Mouse (Mus musculus) gastrocnemius, postnatal 4 days (tissue): ENCODE data around the gene Kansl2. TPM values are rescaled to one million over a fixed set of nuclear protein-coding genes. Genes with fewer than 3 reads are reported as not detected.

Experiments
- DNase-seq, 2 experiments: peaks; one replicate each; pipeline ENCODE4 v3.0.0; 2021 to 2022; ENCODE audit warnings: low spot score in 2 of 2, mixed read lengths in 2 of 2
- long read RNA-seq, 2 experiments: library from polyadenylated mRNA; stranded (forward); transcript quantifications; one replicate each; pipeline ENCODE4 v2.0.0; 2021
- total RNA-seq, 2 experiments: library from RNA; stranded (reverse); gene quantifications; 2 replicates each; pipeline ENCODE4 v1.2.3; 2021

Gene Kansl2
- total RNA-seq: 10 to 100 TPM; 75.4 to 83.9 TPM
- long read RNA-seq, experiment 1, transcript Kansl2-202 (10 exons, 2,324 nt): minor isoform, 68 of 254 reads
- long read RNA-seq, experiment 1, transcript Kansl2-204 (10 exons, 3,596 nt): major isoform, 94 of 254 reads
- long read RNA-seq, experiment 1, partial matches to known transcripts: 28 of 254 reads
- long read RNA-seq, experiment 1, other reads (novel, unspliced or antisense): 63 of 254 reads
- long read RNA-seq, experiment 2, transcript Kansl2-204 (10 exons, 3,596 nt): major isoform, 100 of 257 reads
- long read RNA-seq, experiment 2, transcript Kansl2-202 (10 exons, 2,324 nt): minor isoform, 85 of 257 reads
- long read RNA-seq, experiment 2, partial matches to known transcripts: 21 of 257 reads
- long read RNA-seq, experiment 2, other reads (novel, unspliced or antisense): 50 of 257 reads

DNA sequence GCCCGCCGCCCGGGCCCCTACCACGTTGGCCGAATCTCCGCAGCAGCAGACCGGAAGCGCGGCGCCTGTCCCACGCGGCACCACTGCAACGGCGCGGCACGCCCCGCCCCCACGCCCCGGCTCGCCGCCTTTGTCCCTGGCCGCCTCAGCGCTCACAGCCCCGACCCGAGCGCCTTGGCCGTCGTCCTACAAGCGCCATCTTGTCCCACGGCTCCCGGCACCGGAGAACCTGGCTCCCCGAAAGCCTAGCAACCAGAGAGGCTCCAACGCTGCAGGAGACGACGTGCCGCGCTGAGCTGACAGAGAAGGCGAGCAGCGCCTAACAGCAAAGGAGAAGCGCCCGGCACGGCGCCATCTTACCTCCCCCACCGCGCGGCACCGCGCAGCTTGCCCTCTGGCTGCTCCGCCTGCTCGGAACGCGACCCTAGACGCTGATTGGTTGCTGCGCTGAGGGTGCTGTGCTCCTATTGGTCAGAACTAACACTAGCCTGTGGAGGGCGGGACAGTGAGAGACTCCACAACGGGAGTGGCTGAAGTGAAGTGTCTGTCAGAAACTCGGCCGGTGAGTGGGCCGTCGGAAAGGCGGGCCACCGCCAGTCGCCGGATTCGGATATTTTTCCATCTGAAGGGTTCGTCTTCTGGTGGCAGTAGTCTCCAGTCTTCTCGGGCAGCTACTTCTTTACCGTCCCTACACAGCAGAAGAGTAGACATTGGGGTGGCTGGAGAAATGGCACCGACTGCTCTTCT is at the start of gene Kansl2:
Gene Kansl2, minus strand, starts transcription at position 384 of the 747 bp plus-strand sequence.
- DNase-seq: peak; percentile 90 to 97

DNA sequence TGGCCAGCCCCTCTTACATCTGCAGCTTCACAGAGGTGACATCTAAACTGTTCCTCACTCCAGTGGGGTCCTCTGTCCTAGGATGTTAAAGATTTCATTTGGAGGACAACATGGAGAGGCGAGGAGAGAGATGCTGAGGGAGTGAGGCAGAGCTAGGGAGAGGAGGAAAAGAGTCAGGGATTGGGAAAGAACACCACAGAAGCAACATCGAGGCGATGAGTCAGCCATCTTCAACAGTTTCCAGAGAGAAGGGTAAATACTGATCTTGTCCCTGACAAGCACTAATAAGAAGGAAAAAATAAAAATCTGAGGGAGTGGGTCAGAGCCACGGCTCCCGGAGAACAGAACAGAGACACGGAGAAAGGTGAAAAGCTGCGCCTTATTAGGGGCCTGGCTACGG is 48.9 kb upstream of the Kansl2 start:
- no peak for DNase-seq

DNA sequence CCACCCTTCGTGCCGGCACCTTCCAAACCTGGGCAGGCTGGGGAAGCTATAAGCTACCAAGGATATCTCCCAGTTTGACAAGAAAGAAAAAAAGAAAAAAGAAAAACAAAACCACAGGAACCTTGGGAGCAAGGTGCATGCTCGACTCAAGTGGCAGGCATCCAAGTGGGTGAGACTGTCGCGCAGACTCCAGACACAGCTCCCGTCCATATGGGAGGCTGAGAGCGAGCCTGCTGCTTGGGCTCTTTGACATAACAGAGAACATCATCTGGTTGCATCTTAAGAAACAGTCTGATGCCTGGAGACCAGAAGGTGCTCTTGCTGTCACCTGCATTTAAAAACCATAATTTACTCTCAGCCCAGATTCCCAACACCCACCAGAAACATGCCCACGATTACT is 48.3 kb upstream of the Kansl2 start:
- DNase-seq: no peak

DNA sequence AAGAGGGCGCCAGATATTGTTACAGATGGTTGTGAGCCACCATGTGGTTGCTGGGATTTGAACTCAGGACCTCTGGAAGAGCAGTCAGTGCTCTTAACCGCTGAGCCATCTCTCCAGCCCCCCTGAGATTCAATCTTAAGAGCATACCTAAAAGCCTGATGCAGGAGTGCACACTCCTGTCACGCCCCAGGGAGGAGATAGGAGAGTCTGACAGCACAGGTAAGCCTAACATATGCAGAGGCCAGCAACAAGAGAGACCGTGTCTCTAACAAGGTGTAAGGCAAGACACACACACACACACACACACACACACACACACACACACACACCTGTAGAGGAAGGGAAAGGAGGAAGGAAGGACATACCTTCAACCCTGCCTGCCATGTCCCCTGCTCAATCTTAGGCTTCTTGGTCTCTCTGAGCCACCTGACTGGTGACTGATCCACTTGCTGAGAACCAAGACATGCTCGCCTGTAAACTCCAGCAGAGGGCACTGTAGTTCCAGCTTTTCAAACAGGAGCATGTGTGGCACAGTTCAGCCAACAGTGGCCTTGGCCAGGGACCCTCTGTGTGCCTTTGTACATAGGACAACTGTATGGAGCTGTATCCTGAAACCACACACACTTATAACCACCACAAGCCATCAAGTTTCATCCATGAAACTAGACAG is 45.9 kb upstream of the Kansl2 start:
- DNase-seq: peak in 1 of 2 experiments; percentile 71

DNA sequence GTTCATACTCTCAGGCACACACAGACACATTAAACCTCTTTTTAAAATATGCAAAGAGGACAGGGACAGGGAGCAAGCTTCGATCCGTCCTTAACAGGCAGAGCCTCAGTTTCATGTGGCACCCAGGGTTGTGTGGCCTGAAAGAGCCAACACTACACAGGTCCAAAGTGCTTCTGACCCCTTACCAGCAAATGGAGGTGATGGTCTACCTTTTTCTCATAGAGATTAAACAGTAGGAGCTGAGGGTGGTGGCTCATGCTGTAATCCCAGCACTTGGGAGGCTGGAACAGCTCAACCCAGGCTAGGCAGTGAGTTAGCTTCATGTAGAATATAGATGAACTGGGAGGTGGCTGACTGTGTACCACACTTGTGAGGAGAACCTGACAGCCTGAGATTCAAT is 45.2 kb upstream of the Kansl2 start:
- DNase-seq: no peak

DNA sequence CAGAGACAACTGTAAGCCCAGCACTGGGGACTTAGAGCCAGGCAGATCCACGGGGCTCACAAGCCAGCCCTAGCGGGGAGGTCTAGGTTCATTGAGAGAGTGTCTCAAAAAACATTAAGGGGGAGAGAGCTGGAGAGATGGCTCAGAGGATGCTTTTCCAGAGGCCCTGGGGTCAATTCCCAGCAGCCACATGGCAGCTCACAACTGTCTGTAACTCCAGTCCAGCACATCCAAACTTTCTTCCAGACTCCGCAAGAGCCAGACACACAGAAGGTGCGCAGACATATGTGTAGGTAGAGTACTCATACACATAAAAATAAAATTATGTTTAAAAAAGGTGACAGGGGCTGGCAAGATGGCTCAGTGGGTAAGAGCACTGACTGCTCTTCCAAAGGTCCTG is 39.2 kb upstream of the Kansl2 start:
- no peak for DNase-seq

DNA sequence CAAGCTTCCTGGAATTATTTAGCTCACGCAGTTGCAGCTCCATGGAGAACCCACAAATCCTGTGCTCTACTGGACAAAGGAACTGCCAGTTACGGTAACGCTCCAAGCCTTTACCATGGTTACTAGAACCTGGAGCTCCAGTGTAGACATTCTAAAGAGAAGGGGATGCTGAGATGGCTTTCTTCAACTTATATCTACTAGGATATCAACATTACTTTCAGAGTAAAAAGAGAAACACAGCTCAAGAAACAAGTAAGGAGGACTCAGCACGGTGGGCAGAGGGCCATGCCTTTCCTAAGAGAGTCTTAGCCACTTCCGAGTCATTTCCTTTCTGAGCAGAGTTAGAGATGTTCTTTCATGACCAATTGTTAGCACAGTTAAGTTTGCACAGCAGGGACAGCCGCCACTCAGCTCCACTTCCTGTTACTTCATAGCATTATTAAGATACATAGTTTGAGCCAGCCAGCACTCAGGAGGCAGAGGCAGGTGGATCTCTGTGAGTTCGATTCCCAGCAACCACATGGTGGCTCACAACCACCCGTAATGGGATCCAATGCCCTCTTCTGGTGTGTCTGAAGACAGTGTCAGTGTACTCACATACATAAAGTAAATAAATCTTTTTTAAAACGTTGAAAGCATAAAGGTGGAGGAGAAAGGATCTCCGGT is 36.9 kb upstream of the Kansl2 start, which contains the start of the genes Ccnt1 and 4930415O20Rik:
Gene Ccnt1, minus strand, starts transcription at position 51 of the 666 bp plus-strand sequence.
Gene 4930415O20Rik, plus strand, starts transcription at position 132 of the 666 bp plus-strand sequence.
- DNase-seq: no peak

DNA sequence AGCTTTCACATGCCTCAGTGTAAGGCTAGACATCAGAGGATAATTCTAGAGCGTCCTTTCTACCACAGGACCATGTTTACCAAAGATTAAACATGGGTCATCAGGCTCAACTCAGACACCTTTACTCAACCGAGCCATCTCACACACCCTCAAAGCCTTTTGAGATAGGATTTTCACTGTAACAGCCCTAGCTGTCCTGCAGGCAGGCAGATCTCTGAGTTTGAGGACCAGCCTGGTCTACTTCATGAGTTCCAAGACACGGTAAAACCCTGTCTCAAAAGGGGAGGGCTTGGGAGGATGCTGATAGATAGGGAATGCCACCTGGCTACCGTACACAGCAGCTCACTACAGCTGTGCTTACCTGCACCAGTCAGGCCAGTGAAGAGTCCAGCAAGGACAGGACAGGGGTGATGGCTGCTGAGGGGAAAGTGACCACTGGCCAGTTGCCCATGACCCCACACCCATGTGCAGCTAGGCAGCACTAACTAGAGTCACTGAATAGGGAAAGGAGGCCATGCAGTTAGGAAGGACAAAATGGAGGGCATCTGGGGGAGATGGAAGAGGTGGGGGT is 35.8 kb upstream of the Kansl2 start:
- no peak for DNase-seq

DNA sequence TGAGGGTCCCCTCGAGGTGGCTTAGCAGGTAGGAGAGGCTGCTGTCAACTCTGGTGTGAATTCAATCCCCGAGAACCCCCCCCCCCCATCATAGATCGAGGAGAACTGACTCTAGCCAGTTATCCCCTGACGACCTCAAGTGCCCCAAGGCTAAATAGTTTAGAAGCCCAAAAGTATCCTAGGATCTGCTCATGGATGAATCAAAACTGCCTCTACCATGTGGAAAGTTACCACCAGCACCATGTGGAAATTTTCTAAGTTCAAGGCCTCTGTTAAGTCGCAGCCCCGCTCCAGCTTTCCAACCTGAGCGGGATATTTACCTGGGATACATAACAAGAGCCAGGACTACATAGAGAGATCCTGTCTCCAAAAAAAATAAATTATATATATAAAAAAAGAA is 35.2 kb upstream of the Kansl2 start:
- DNase-seq: no peak

DNA sequence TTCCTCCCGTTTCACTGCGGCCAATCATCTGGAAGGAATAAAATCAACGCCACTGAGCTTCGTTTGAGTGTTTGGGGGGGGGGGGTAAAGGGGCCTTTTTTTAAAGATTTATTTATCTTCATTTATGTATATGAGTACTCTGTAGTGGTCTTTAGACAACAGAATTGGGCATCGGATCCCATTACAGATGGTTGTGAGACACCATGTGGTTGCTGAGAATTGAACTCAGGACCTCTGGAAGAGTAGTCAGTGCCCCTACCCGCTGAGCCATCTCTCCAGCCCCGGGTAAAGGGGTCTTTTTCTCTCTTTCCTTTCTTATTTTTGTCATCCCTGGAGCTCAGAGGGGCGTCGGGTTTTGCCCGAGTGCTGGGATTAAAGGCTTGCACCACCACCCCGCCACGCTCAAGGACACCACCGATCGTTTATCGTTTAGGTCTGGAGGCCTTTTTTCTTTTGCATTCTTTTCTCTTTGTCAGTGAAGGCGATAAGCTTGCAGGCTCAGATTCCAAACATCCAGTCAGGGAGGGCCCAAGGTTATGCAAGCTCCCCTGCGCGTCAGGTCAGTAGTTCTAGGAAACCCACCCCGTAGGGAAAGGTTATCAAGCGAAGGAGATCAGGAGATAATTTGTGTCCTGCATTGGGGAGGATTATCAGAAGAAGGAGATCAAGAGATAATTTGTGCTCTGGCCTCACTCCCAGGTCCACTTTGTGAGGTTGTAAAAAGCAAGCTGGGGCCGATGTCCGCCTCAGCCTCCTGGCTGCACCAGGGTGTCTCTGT is 34.4 kb upstream of the Kansl2 start:
- no peak for DNase-seq

DNA sequence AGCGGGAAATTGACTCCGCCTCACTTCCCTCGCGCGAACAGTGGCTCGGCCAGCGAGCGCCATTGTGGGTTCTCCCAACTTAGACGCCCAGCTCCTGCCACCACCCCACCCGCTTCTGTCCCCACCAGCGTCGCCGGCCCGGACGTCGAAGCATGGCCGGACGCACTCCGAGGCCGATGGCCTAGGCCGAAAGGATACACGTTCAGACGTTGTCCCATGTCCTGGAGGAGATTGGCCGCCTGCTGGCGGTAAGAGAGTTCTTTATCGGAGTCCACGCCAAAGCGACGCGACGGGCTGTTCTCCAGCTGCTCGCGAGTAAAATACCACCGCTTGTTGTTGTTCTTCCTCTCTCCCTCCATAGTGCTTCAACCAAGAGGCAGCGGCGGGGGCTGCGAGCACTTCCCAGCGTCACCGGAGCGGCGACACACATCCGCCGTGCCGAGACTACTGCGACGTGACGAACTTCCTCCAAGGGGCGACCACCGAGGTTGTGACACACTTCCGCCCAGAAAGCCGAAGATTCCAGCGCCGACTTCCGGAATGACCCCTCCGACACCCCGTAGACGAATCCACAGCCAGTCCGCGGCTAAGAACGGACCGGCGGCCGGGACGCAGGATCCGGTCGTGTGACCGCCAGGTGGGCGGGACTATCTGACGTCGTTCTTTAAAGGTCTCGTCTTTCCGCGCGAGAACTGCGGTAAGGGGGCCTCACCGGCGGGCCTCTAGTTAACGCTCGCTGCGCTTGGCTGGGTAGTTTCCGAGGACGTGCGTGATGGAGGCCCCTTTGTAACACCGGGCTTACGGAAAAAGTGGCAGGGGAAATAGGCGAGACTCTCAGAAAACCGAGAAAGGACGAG is 33.4 kb upstream of the Kansl2 start:
- DNase-seq: peak; percentile 98 to 99

DNA sequence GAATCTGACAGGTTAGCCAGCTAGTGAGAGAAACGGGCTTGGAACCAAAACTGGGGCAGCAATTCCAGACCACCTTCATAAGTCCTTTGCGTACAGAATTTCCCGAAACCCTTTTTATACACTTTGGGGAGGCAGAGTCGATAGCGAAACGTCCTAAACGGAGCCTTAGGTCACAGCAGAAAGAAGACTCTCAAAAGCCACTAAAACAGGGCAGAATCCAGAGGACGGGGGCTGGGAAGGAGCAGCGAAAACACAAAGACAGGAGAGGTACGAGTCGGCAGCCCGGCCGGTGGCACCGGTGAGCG is 32.9 kb upstream of the Kansl2 start:
- no peak for DNase-seq

DNA sequence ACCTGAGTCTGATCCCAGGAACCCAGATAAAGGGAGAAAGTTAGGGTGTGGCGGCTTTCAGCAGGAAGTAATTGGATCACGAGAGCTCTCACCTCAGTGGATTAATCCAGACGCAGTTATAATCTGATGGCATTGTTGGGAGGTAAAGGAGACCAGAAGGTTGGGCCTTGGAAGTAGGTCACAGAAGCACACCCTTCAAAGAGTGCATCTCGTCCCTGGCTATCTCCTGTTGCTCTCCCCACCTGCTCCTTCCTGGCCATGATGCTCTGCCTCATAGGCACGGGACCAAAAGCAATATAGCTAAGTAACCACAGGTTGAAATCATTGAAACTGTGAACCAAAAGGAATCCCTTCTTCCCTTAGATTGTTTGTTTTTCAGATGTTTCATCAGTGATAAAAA is 23.1 kb upstream of the Kansl2 start:
- DNase-seq: no peak

DNA sequence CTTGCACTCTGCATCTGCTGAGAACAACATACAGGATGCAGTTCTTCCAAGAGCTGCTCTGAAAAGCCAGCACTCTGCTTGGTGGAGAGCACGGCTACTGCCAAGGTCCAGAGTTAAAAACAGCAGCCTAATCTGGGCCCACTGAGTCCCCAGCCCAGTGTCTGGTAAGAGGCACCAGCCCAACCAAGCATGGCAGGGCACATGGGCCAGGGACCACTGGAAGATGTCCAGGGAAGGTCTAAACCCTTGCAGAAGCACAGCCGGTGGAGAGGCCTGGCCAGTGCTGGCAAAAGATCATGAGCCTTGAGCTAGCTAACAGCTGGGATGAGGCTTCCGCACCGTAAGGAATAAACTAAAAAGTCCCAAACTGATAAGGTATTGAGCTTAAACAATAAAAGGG is 21.8 kb upstream of the Kansl2 start:
- DNase-seq: peak in 1 of 2 experiments; percentile 29

DNA sequence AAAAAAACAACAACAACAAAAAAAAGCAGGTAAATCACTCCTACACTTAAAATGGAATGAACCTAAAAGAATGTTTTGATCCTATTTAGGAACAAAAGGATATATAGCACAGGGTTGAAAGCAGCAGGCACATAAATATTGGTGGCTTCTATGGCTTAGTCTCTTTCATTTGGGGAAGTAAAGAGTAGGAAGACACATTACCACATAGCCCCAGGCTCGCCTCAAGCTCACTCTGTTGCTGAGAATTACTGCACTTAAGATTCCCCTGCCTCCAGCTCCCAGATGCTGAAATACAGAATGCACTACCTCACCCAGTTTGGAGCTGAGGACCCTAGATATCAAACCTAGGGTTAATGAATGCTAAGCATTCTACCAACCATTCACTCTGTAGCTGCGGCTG is 18.7 kb upstream of the Kansl2 start:
- no peak for DNase-seq

DNA sequence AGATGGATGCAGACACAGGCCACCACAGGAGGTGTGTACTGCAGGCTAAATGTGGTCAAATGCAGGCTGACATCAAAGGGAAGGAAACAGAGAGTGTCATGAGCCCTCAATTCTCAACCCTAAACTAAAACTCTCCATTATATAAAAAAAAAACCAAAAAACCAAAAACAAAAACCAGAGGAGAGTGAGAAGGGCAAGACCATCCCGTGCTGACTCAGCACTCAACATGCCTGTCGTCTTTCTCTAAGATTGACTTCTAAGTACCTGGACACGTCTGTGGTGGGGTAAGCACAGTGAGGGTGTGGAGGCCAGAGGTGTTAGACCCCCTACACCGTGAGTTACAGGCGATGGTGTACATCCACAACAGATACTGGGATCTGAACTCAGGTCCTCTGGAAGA is 12.8 kb upstream of the Kansl2 start:
- DNase-seq: no peak

DNA sequence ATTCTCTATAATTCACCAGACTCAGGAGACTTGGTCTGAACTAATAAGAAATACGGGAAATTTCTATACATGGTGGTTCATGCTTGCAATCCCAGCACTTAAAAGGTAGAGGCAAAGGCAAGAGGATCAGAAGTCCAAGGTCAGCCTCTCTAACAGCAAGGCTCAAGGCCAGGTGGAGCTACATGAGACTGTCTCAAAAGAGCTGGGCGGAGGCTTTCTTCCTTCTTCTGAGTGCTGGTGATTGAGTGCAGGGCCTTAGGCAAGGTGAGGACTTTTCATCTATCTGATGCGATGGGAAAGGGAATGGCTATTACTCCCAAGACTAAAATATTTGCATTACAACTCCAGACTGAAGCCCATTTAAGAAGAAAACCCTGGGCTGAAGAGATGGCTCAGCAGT is 11.1 kb upstream of the Kansl2 start:
- no peak for DNase-seq

DNA sequence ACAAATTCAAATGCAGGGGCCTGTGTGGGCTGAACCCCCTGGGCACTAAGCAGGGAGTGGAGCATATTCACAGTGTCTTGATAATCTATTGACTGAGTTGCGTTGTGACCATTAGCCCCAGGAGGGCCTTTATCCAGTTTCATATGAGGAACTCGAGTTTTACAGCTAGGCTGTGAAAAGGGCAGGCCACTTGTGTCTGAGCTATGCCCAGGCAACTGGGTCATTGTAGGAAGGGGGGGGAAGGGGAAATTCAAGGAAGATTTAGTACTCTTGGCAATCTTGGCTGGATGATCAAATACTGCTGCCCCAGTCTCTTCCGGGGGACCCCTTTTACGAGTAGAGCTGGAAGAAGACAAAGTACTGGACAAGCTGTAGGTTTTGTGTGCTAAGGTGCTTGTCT is 9.3 kb upstream of the Kansl2 start:
- no peak for DNase-seq

DNA sequence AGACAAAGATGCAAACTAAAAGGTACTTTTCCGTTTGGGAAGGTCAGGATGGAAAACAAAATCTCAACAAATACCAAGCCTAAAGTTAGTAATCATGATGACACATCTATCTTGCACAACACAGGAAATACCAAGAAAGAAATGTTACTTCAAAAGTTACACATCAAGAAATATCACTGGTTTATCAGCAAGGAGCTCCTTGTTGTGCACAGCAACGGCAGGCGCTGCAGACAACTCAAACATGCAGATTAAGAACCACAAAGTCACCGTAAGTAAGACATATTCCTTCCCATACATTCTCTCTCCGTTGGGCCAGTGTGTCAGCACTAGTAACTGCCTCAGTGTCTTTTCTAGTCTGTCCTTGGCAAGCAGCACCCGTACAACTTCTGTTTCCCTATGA is 7.0 kb upstream of the Kansl2 start:
- no peak for DNase-seq
